Mouse (Mus musculus): Measurements from ENCODE around the gene Cnksr2. TPM values are rescaled to one million over a fixed set of nuclear protein-coding genes. Genes with fewer than 3 reads are reported as not detected.

Cnksr2 gene
- polyA plus RNA-seq, 2 experiments: 2.6 to 2.9 TPM

GRCm38 (mm10) chrX:157818207-157818920 lies 224.7 kb downstream of the Cnksr2 start, which contains the start of gene Klhl34:
Klhl34 (plus strand) TSS chrX:157818435.
- Histone ChIP-seq H3K4me2 (replicated peaks; ENCODE audit: low read depth, low read length, severe bottlenecking) (peak within 1 kb of the TSS; percentile 50), H3K4me3 (replicated peaks; ENCODE audit: low read length) (peak within 1 kb of the TSS; percentile 18), H3K4me1 (ENCODE audit: control insufficient read depth, insufficient read depth, low read length) (peaks cover 4% of the 10 kb centered on the region; the same call in 1 of the 2 replicates), H3K36me3 (ENCODE audit: control insufficient read depth, insufficient read depth, low read length) (no peaks in the 10 kb centered on the region), H3K27me3 (ENCODE audit: control insufficient read depth, insufficient read depth, low read length) (no peaks in the 10 kb centered on the region), H3K27ac (replicated peaks; ENCODE audit: low read depth, low read length) (no peak within 1 kb of the TSS), H3K9me3 (ENCODE audit: control insufficient read depth, low read length) (no peaks in the 10 kb centered on the region), H3K9ac (ENCODE audit: low read depth, low read length, severe bottlenecking) (no peak within 1 kb of the TSS)
- ATAC-seq (ENCODE audit: low FRiP score, low read depth) (0 out of 2 replicates have a peak, but pooled peaks have one; percentile 41), DNase-seq (ENCODE audit: low spot score) (peak; percentile 49)
- TF ChIP-seq POLR2A (IDR thresholded peaks at IDR 0.05; ENCODE audit: borderline replicate concordance, extremely low read depth, insufficient read depth, insufficient read length): no peak
- 35% methylated on average over 28 of the region's 28 CpGs for WGBS

- Histone ChIP-seq H3K4me1 (ENCODE audit: control insufficient read depth, insufficient read depth, low read length) (peaks cover 4% of the 10 kb centered on the region; the same call in 1 of the 2 replicates), H3K36me3 (ENCODE audit: control insufficient read depth, insufficient read depth, low read length) (no peaks in the 10 kb centered on the region), H3K27me3 (ENCODE audit: control insufficient read depth, insufficient read depth, low read length) (no peaks in the 10 kb centered on the region), H3K27ac (replicated peaks; ENCODE audit: low read depth, low read length) (no peak overlapping the region), H3K4me3 (replicated peaks; ENCODE audit: low read length) (peak overlapping the region; percentile 18), H3K4me2 (replicated peaks; ENCODE audit: low read depth, low read length, severe bottlenecking) (peak overlapping the region; percentile 50), H3K9me3 (ENCODE audit: control insufficient read depth, low read length) (no peaks in the 10 kb centered on the region), H3K9ac (ENCODE audit: low read depth, low read length, severe bottlenecking) (no peak overlapping the region)
- peak; percentile 5 for DNase-seq (ENCODE audit: low spot score)
- no peak; the same call in none of the 2 replicates for ATAC-seq (ENCODE audit: low FRiP score, low read depth)
- TF ChIP-seq POLR2A (IDR thresholded peaks at IDR 0.05; ENCODE audit: borderline replicate concordance, extremely low read depth, insufficient read depth, insufficient read length): no peak
- 16% methylated on average over 25 of the region's 31 CpGs for WGBS
Observed at GRCm38 (mm10) chrX:157817571-157818206, 225.4 kb downstream of the Cnksr2 start.

- DNase-seq (ENCODE audit: low spot score) (no peak), ATAC-seq (ENCODE audit: low FRiP score, low read depth) (no peak)
- no peak overlapping the region for H3K9ac ChIP-seq (ENCODE audit: low read depth, low read length, severe bottlenecking)
- H3K4me1 ChIP-seq (ENCODE audit: control insufficient read depth, insufficient read depth, low read length): no peaks in the 10 kb centered on the region
- no peaks in the 10 kb centered on the region for H3K27me3 ChIP-seq (ENCODE audit: control insufficient read depth, insufficient read depth, low read length)
- WGBS: 59% methylated on average over 1 of the region's 1 CpGs
- no peaks in the 10 kb centered on the region for H3K9me3 ChIP-seq (ENCODE audit: control insufficient read depth, low read length)
- no peak overlapping the region for H3K27ac ChIP-seq (replicated peaks; ENCODE audit: low read depth, low read length)
- no peak overlapping the region for H3K4me2 ChIP-seq (replicated peaks; ENCODE audit: low read depth, low read length, severe bottlenecking)
- H3K4me3 ChIP-seq (replicated peaks; ENCODE audit: low read length): no peak overlapping the region
- TF ChIP-seq POLR2A (IDR thresholded peaks at IDR 0.05; ENCODE audit: borderline replicate concordance, extremely low read depth, insufficient read depth, insufficient read length): no peak
- no peaks in the 10 kb centered on the region for H3K36me3 ChIP-seq (ENCODE audit: control insufficient read depth, insufficient read depth, low read length)
Observed at GRCm38 (mm10) chrX:157809721-157810120, 233.4 kb downstream of the Cnksr2 start.

- WGBS: 87% methylated on average over 2 of the region's 2 CpGs
- H3K36me3 ChIP-seq (ENCODE audit: control insufficient read depth, insufficient read depth, low read length): no peaks in the 10 kb centered on the region
Observed at GRCm38 (mm10) chrX:157801669-157802068, 241.4 kb downstream of the Cnksr2 start.

More at GRCm38 (mm10) chrX:157801669-157802068, 241.4 kb downstream of the Cnksr2 start:
- Histone ChIP-seq H3K9ac (ENCODE audit: low read depth, low read length, severe bottlenecking) (no peak overlapping the region), H3K27ac (replicated peaks; ENCODE audit: low read depth, low read length) (no peak overlapping the region), H3K27me3 (ENCODE audit: control insufficient read depth, insufficient read depth, low read length) (no peaks in the 10 kb centered on the region), H3K4me1 (ENCODE audit: control insufficient read depth, insufficient read depth, low read length) (no peaks in the 10 kb centered on the region), H3K4me2 (replicated peaks; ENCODE audit: low read depth, low read length, severe bottlenecking) (no peak overlapping the region), H3K9me3 (ENCODE audit: control insufficient read depth, low read length) (no peaks in the 10 kb centered on the region), H3K4me3 (replicated peaks; ENCODE audit: low read length) (no peak overlapping the region)
- DNase-seq (ENCODE audit: low spot score): no peak
- no peak for TF ChIP-seq POLR2A (IDR thresholded peaks at IDR 0.05; ENCODE audit: borderline replicate concordance, extremely low read depth, insufficient read depth, insufficient read length)
- no peak for ATAC-seq (ENCODE audit: low FRiP score, low read depth)

Other genes starting within 250 kb of the Cnksr2 start
- 0.06 and 0.08 TPM in 2 replicates for gene Klhl34, start 224.9 kb downstream of the Cnksr2 start, polyA plus RNA-seq (2012; rRNA removed)
- 0.70 and 1.2 TPM in 2 replicates for gene Klhl34, start 224.9 kb downstream of the Cnksr2 start, polyA plus RNA-seq (2014; fragmentation: Nextera tagmentation; extraction: Ambion mirVana)